Mouse (Mus musculus) ovary, postnatal 14 days (tissue): Measurements from ENCODE around the gene Mul1.

Experiments
- DNase-seq: peaks from one replicate; pipeline ENCODE4 v3.0.0; 2022; ENCODE audit warnings: low spot score

Gene Mul1

DNA sequence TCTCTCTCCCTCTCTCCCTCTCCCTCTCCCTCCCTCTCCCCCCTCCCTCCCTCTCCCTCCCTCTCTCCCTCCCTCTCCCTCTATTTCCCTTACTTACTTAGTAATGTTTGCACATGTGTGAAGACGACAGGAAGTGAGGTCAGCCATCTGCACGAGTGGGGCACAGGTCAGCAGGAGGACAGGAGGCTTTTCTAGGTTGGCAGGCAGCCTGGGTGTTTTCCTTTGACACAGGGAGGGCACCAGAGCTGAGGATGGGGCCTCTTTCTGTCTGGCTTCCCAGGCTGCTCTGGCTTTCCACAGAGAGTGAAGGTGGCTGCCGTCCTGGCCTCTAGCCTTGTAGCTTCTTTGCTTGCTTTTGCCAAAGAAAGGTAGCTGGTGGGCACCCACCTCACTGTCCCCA, 5.6 kb downstream of the Mul1 start:
- no peak for DNase-seq

DNA sequence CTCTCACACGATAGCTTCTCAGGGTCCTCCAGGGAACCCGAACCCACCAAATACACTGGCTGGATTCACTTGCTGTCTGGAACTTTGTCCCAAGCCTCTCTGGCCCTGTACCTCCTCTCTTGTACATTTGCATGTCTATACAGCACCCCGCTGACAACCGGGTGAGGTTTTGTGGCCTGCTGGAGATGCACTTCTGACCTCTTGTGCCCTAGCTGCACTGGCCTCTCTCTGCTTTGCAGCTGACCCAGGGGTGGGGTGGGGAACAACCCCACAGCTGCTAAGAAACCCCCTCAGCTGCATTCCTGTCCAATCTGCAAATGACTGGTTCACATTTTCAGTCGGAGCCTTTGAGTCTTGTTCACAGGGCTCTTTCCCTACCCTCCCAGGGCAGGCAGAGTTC, 10.5 kb downstream of the Mul1 start:
- DNase-seq = no peak

DNA sequence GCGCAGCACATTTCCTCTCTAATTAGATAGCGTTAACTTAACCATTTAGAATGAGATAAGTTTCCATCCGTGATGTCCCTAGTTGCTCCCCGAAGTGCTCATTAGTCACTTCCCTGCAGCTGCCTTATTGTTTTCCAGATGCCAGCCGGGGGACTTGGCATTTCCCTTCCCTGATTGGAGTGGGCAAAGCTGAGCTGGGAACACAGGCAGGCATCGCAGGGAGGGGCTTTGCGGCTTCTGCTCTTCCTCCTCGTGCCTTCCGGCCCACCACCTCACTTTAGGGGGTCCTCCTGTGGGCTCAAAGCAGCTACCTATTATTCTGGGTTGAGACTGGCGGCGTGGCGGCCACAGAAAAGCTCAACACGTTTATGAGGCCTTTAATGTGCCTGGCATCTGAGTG, 12.5 kb downstream of the Mul1 start:
- DNase-seq = no peak

DNA sequence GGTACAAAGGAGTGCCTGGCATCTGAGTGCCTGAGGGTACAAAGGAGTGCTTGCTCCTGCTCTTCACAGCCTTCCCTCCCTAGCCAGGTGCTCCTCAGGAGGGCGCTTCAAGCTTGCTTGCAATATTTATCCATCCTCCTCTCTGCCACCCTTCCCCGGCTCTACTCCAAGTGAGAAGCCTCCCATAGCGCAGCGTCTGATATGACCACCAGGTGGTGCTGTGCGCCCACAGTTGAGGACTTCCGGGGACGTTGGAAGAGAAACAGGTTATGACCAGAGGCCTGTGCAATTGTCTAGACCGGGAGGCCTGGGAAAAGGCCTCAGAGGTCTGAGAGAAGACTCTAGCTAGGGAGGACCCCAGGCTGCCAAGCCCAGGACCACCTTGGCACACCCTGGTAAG, 12.9 kb downstream of the Mul1 start:
- peak; percentile 90 for DNase-seq

DNA sequence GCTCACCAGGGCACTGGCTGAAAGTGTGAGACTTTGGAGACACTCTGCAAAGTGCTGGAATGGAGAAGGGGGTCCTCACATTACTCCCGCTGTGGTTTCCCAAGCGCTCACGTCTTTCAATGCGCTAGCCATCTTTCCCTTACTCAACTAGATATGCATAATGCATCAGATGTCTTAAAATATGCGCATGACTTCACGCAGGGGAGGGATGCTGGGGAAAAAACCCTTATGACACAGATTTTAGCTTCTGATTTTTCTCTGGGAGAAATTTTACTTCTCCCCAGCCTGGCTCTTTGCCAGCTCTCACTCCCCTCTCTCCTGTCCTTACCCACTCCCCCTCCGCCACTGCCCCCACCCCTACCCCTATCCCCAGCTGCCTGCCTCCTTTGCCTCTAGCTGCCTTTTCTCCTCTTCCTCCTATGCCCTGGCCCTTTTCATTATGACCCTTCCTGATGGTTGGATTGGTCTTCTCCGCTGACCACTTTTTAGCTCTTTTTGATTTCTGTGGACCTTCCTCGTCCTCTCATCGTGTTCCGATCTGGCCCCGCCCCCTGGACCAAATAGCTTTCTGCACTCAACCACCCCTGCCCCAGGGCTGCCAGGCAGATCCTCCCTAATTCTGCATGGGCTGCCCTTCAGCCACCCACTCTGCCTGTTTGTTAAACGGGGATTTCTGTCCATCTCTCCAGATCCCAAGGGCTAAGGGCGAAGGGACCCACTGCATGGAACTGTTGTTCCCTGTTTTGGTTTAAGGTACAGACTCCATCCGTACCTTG, 13.5 kb downstream of the Mul1 start:
- no peak for DNase-seq

DNA sequence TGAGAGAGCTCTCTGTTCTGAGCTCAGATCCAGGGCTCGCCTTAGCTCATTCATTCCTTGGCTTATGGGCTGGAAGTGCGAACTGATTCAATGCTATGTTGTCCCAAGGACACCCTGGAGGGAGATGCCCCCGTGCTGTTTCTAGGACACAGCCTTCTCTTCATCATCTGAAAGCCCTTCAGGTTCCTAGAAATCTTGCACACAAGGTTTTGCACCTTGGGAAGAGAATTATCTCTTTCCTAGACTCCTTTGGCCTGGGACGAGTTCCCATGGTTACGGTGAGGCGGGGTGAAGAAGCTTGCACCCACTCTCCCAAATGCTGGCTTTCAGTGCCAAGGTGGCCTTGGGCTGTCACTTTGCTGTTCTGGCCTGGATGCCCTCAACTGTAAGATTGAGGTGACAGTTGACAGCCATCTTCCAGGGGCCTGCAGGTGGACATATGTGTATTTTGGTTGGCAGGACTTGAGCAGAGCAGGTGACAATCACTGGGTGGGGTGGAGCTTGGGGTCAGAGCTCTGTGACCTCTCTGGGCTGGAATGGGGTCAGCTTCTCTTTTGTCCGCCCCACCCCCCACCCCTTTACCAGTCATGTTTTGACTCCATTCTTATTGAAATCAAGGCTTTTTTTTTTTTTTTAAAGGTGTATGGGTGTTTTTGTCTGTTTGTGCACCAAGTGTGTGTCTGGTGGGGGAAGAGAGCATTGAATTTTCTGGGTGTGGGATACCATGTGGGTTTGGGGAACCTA, 14.6 kb downstream of the Mul1 start:
- no peak for DNase-seq

DNA sequence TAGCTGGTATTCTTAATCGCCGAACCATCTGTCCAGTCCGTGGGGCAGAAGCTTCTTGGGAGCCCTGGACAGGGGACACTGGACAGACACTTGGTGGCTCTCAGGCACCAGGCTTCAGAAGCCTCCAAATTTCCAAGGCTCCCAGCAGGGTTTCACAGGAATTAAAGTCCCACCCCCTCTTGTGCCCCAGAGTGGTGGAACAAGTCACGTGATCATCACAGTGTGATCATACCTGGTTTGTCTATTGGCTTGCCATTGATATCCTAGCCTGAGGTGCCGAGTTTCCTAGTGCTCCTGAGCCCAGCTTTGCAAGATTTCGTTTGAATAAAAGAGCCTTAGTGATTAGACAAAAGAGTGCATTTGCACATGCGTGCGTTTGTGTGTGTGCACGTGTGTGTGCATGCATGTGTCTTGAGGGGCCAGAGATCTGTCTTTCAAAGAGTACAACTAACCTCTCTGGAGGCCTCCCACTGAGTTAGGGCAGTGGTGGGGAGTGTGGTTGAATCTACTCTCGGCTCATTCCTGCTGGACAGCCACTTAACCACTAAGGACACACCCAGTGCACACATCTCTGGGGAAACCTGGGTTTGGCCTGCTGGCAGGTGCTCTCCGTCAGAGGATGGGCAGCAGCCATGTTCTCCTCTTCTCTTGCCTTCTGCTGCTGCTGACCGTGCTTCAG, 15.3 kb downstream of the Mul1 start:
- DNase-seq = no peak

DNA sequence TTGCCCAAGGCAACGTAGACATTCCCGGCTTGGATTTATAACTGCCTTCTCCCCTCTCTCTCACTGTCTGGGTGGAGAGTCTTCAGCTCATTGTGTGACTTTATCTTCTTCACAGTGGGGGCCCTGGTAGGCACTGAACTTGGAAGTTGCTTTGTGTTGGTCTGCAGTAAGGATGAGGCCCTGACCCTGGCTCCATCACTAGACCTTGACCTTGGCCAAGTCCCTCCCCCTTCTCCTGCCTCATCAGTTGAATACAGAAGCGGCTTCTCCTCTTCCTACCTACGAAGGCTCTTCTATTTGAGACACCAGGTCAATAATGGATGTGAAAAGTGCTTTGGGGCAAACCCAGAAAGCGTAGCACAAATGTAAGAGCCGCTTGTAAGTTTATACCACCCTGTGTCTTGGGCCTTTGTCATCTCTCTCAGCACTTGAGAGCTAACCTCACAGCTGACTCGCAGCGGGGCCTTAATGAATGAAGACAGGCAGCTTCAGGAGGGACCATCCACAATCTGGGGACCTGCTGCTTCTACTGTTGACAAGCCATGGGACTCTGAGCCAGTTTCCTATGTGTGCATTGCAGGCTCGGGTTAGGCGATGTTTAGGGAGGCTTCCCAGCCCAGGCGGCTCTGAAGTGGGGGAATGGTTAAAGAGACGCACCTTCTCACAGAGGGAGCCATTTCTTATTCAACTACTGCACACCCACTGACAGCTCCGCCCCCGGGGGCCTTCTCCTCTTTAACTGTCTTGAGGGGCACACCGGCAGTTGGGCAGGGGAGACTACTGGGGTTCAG, 18.0 kb downstream of the Mul1 start:
- no peak for DNase-seq

DNA sequence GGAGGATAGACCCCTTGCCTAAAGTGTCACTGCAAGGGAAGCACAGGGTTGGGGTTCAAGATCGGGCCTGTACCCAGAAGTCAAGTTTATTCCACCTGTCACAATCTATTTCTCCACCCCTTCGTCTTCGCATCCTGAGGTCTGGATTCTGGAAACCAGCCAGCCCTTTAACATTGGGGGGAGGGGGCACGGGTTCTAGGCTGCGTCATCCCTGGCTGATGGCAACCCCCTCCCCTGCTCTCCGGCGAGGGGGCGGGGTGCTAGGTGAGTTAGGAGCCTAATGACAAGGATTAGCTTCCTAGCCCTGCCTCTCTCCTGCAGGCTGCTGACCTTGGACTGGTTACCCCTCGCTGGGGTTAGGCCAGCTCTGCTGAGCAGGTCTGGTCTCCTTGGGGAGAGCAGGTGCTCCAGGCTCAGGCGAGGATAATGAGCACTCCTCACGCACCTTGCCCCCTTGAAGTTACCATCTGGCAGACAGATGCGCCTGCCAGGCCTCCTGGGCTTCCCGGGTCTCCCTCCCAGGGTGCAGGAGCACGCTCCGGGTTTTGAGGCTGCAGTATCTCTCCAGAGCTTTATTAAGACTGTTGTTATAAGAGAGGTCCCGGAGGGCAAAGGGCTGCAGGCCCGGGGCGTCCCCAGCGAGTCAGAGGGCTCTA, 18.8 kb downstream of the Mul1 start:
- DNase-seq = no peak

DNA sequence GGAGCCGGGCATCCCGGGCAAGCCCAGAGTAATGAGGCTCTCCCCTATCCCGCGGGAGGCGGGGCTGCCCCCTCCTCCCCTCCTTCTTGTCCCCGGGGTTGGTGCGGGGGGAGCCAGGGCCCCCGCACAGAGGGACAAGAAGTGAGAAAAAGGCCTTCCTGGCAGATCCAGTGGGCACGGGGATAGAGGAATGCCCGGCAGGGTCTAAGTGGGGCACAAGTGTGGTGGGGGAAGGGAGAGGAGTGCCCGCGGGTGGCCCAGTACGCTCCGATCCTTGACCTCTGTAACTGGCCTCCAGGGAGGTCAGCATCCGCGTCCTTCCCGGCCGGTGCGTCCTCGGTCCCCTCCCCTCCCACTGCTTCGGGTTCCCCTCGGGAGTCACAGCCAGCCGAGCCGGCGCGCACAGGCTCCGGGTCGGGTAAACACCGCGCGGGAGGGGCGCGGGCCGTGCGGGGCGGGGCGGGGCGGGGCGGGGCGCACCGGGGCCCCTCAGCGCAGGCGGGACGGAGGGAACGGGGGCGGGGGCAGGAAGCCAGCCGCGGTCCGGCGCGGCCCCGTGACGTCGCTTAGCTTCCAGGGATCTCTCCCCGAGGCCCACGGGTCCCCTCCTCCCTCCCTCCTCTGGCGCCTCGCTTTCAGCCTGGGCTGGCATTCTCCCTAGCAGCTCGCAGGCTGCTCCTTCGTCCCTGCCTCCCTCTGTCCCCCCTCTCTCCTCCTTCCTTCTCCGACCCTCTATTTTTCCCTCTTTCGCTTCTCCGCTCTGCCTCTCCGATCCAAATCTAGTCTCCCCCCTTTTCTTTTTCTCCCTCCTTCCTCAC, 19.5 kb downstream of the Mul1 start, which contains the start of gene Camk2n1:
Camk2n1 (plus strand) TSS at position 562 of the 818 bp plus-strand sequence.
- peak; percentile 55 for DNase-seq

DNA sequence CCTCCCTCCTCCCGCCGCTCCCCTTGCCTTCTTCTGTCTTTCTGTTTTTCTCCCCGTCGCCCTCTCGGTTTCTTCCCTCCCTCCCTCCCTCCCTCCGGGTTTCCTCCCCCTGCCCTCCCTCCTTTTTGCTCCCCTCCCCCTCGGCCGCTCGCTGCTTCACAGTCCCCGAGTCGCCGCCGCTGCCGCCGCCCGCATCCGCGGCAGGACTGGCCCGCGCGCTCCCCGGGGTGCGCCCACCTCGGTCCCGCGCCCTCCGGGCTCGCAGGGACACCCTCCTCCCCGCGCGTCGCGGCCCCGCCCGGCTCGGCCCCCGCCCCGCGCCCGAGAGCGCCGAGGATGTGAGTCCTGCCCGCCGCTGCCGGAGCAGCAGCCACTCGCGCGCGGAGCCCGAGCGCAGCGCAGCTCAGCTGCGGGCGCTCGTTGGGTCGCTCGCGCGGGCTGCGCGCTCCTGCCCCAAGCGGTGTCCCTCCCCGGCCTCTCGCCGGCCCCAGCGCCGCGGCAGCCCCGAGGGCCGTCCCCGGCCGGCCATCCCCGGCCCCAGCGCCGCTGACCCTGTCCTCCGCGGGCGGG, 20.2 kb downstream of the Mul1 start:
- no peak for DNase-seq

DNA sequence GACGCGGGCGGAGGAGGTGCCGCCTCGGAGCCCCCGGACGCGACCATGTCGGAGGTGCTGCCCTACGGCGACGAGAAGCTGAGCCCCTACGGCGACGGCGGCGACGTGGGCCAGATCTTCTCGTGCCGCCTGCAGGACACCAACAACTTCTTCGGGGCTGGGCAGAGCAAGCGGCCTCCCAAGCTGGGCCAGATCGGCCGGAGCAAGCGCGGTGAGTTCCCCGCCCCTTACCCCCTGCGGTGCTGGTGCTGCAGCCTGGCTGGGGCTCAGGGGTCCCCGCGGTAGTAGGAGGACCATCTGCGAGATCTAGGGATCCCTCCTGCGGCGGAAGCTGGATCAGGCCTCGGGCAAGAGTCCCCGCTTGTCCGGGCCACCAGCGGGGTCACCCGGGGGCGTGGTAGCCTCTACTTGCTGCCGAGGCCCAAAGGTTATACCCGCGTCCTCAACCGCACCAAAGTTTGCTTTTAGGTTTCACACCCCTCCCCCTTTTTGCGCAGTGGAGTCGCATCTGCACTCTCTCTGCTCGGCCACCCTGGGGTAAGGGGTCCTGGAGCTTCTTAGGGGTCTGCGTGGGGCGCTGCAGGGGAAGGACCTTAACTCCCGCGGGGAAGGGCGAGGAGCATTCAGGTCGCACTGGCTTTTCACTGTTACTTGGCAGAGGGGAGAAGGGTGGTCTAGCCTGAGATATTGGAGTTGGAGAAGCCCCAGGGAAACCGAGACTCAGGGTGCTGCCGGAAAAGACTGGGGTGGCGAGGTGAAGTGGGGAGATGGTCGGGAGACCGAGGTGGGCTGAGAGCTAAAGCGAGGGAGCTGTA, 20.9 kb downstream of the Mul1 start:
- DNase-seq = no peak

DNA sequence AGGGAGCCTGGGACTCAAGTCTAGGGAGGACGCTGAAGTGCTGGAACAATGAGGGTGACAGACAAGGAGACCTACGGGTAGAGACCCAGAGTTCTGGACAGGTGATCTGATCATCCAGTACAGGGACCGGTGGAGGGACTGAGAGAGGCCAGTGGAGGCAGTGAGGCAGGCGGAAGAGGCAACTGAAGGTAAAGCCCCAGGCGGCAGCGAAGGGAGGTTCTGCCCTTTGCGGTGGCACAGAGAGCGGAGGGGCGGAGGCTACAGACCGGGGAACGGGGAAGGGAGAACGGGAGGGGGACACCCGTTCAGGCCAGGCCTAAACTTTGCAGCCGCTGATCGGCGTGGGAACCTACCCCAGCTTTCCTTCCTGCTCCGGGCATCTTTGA, 21.5 kb downstream of the Mul1 start:
- DNase-seq = no peak

DNA sequence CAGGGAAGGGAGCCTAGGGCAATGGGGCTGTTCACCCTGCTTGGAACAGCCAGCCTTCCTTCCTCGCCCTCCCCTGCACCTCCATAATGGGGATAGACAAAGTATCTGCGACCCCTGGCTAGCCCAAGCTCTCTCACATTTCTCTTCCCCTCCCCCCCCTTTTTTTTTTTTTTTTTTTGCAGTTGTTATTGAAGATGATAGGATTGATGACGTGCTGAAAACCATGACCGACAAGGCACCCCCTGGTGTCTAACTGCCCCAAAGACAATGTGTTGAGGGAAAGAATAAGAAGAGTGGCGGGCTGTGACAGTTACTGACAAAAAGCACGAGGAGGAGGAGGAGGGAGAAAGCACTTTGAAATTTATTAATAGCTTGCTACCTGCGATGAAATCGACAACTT, 22.1 kb downstream of the Mul1 start:
- DNase-seq = no peak

DNA sequence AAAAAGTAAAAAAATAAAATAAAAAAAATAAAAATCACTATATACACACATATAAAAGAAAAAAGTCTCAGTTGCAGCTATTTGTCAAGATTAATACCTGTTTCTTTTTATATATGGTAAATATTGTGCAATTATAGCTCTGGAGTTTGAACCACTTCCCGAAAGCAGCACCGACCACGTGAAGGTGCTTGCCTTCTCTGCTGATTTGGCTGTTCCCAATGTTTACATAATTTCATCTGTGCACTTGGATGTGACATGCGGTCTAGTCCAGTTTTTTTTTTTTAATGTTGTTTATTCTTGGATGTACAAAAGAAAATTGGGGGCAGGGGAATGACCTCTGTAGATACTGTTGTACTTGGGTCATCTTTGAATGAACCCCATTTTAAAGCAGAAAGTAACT, 22.6 kb downstream of the Mul1 start:
- no peak for DNase-seq

DNA sequence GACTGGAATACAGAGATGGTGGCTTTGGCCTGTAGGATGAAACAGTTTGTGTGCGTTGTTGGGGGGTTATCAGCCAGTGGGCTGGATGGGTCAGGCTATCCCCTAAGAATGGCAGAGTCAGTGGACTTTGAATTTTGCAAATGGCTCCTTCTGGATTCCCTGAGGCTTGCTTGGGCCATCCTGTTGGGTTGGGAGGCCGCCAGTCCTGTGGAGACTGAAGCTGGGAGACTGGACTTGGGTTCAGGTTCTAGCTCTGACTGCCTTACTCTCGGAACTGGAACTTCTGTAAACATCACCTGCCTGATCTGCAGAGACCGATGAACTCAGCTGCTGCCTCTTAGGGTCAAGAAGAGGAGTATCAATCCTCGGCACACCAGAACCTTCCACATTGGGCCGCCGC, 23.7 kb downstream of the Mul1 start:
- no peak for DNase-seq

DNA sequence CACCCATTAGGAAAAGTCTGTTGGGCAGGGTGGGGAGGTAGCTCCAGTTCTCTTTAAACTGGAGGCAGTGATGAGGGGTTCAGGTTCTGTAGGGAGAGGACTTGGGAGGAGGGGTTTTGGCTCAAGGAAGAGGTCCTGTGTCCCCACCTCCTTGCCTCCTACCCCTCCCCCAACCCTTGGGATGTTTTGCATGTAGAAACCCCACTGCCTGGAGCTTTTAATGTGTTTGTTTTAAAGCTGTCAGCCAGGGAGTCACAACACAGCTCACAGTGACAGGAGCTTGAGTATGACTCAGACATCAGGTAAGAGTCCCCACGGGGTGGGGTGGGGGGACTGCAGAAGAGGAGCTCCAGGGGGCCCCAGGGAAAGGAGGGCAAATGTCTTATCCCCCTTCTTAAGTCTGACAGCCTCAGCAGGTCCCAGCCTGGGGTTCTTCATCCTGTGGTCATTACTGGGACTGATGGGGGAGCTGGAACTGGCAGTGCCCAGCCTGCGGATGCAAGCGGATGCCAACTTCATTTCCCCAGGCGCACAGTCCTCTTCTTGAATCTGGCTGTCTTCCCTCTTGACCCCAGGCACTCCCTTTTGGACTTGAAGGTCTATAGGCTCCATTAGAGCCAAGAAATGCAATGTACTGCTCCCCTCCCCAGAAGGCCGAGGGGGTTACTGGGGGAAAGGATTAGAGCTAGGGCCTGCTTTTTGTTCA, 24.4 kb downstream of the Mul1 start:
- DNase-seq = no peak

DNA sequence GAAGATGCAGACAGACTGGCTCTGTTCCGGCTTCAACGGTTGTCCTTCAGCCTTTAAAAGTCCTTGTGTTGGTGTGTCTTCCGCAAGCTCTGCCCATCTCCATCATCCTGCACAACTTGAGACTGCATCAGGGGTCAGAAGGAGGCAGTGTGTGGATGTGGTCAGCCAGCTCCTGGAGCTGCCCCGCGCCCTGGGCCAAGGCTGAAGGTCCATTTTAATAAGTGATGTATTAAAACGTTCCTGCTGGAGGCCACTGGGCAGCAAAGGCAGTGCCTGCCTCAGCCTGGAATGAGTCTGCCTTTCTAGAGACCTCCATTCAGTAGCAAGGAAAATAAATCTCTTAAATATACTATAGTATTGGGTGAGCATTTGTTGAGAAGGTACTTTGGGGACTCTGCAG, 25.3 kb downstream of the Mul1 start:
- no peak for DNase-seq

DNA sequence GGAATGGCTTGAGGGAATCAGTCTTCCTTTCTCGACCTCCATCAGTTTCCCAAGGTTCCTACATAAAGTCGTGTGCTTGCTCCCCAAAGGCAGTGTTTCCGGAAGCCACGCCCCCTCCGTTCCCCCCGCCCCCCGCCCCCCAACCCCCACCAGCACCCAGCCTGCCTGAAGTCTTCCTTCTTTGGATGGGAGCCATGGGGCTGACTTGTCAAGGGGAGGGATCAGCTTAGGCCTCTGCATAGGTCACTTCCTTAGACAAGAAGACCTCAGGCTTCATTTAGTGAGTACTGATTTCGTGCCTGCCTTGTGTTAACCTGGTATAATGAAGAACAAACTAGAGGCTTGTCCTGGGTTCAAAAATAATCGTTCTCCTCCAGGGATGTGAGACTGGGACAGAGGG, 26.4 kb downstream of the Mul1 start:
- DNase-seq = no peak
